Mouse (Mus musculus): ENCODE measurements at regions not wholly inside any gene's neighbourhood (a gene's known extent, or its start where the extent isn't known, plus 50 kb on each side); places are given as distances from the start of the nearest gene placed in this dataset.

GRCm38 (mm10) chr7:36091132-36091531 lies 288.3 kb upstream of the Zfp507 start:
- Histone ChIP-seq H3K27me3 (no peaks in the 10 kb centered on the region), H3K4me1 (replicated peaks) (peaks cover 10% of the 10 kb centered on the region), H3K4me3 (no peak overlapping the region), H3K27ac (no peak overlapping the region), H3K36me3 (no peaks in the 10 kb centered on the region), H3K9ac (no peak overlapping the region), H3K4me2 (no peak overlapping the region), H3K9me3 (replicated peaks) (no peaks in the 10 kb centered on the region)
- ATAC-seq (replicated peaks; ENCODE audit: insufficient number of reproducible peaks, insufficient read depth, low FRiP score, low read depth), result no peak
- 69% methylated on average over 9 of the region's 9 CpGs for WGBS

GRCm38 (mm10) chr7:36090291-36091123 lies 287.7 kb upstream of the Zfp507 start:
- peak overlapping the region; percentile 5 for H3K4me3 ChIP-seq
- peaks cover 10% of the 10 kb centered on the region for H3K4me1 ChIP-seq (replicated peaks)
- ATAC-seq (replicated peaks; ENCODE audit: insufficient number of reproducible peaks, insufficient read depth, low FRiP score, low read depth), result no peak
- no peaks in the 10 kb centered on the region for H3K9me3 ChIP-seq (replicated peaks)
- no peak overlapping the region for H3K27ac ChIP-seq
- H3K36me3 ChIP-seq, result no peaks in the 10 kb centered on the region
- 14% methylated on average over 22 of the region's 22 CpGs for WGBS
- H3K27me3 ChIP-seq, result no peaks in the 10 kb centered on the region
- no peak overlapping the region for H3K9ac ChIP-seq
- peak overlapping the region; percentile 52 for H3K4me2 ChIP-seq

GRCm38 (mm10) chr7:36087598-36087997 lies 284.8 kb upstream of the Zfp507 start:
- H3K36me3 ChIP-seq, result no peaks in the 10 kb centered on the region
- no peaks in the 10 kb centered on the region for H3K27me3 ChIP-seq
- H3K27ac ChIP-seq, result no peak overlapping the region
- no peaks in the 10 kb centered on the region for H3K9me3 ChIP-seq (replicated peaks)
- no peak overlapping the region for H3K4me2 ChIP-seq
- peaks cover 10% of the 10 kb centered on the region for H3K4me1 ChIP-seq (replicated peaks)
- ATAC-seq (replicated peaks; ENCODE audit: insufficient number of reproducible peaks, insufficient read depth, low FRiP score, low read depth), result no peak
- 89% methylated on average over 6 of the region's 6 CpGs for WGBS
- no peak overlapping the region for H3K9ac ChIP-seq
- no peak overlapping the region for H3K4me3 ChIP-seq

GRCm38 (mm10) chr7:36078666-36079065 lies 275.9 kb upstream of the Zfp507 start:
- H3K27ac ChIP-seq, result no peak overlapping the region
- H3K9ac ChIP-seq, result no peak overlapping the region
- H3K36me3 ChIP-seq, result no peaks in the 10 kb centered on the region
- H3K4me2 ChIP-seq, result no peak overlapping the region
- H3K4me1 ChIP-seq (replicated peaks), result peaks cover 7% of the 10 kb centered on the region
- no peak overlapping the region for H3K4me3 ChIP-seq
- no peak for ATAC-seq (replicated peaks; ENCODE audit: insufficient number of reproducible peaks, insufficient read depth, low FRiP score, low read depth)
- 47% methylated on average over 4 of the region's 6 CpGs for WGBS
- no peaks in the 10 kb centered on the region for H3K27me3 ChIP-seq
- H3K9me3 ChIP-seq (replicated peaks), result no peaks in the 10 kb centered on the region

- H3K36me3 ChIP-seq, result no peaks in the 10 kb centered on the region
- no peak for ATAC-seq (replicated peaks; ENCODE audit: insufficient number of reproducible peaks, insufficient read depth, low FRiP score, low read depth)
- no peak overlapping the region for H3K9ac ChIP-seq
- H3K4me2 ChIP-seq, result no peak overlapping the region
- no peaks in the 10 kb centered on the region for H3K9me3 ChIP-seq (replicated peaks)
- peaks cover 7% of the 10 kb centered on the region for H3K4me1 ChIP-seq (replicated peaks)
- no peaks in the 10 kb centered on the region for H3K27me3 ChIP-seq
- H3K4me3 ChIP-seq, result no peak overlapping the region
- H3K27ac ChIP-seq, result no peak overlapping the region
- WGBS, result 68% methylated on average over 11 of the region's 11 CpGs
Measured at GRCm38 (mm10) chr7:36078089-36078654, 275.4 kb upstream of the Zfp507 start.

GRCm38 (mm10) chr7:36077271-36077670 lies 274.5 kb upstream of the Zfp507 start:
- peaks cover 1% of the 10 kb centered on the region; the same call in 1 of the 2 replicates for H3K27me3 ChIP-seq
- H3K4me1 ChIP-seq (replicated peaks), result peaks cover 7% of the 10 kb centered on the region
- no peak overlapping the region for H3K27ac ChIP-seq
- H3K4me3 ChIP-seq, result no peak overlapping the region
- ATAC-seq (replicated peaks; ENCODE audit: insufficient number of reproducible peaks, insufficient read depth, low FRiP score, low read depth), result no peak
- 44% methylated on average over 2 of the region's 2 CpGs for WGBS
- no peaks in the 10 kb centered on the region for H3K9me3 ChIP-seq (replicated peaks)
- H3K4me2 ChIP-seq, result no peak overlapping the region
- no peak overlapping the region for H3K9ac ChIP-seq
- no peaks in the 10 kb centered on the region for H3K36me3 ChIP-seq

- H3K27ac ChIP-seq, result no peak overlapping the region
Measured at GRCm38 (mm10) chr7:36076021-36076441, 273.2 kb upstream of the Zfp507 start.

GRCm38 (mm10) chr7:36071774-36072173 lies 269.0 kb upstream of the Zfp507 start:
- Histone ChIP-seq H3K27ac (no peak overlapping the region), H3K4me1 (replicated peaks) (peaks cover 12% of the 10 kb centered on the region), H3K36me3 (no peaks in the 10 kb centered on the region), H3K9ac (no peak overlapping the region), H3K27me3 (peaks cover 4% of the 10 kb centered on the region; the same call in 1 of the 2 replicates), H3K4me2 (peak overlapping the region; percentile 57), H3K4me3 (peak overlapping the region; percentile 36), H3K9me3 (replicated peaks) (no peaks in the 10 kb centered on the region)
- ATAC-seq (replicated peaks; ENCODE audit: insufficient number of reproducible peaks, insufficient read depth, low FRiP score, low read depth), result no peak
- WGBS, result 7% methylated on average over 13 of the region's 13 CpGs

More at GRCm38 (mm10) chr7:36076021-36076441, 273.2 kb upstream of the Zfp507 start:
- peaks cover 4% of the 10 kb centered on the region; the same call in 1 of the 2 replicates for H3K27me3 ChIP-seq
- WGBS, result 9% methylated on average over 11 of the region's 11 CpGs
- no peaks in the 10 kb centered on the region for H3K36me3 ChIP-seq
- peaks cover 12% of the 10 kb centered on the region for H3K4me1 ChIP-seq (replicated peaks)
- ATAC-seq (replicated peaks; ENCODE audit: insufficient number of reproducible peaks, insufficient read depth, low FRiP score, low read depth), result no peak
- H3K9me3 ChIP-seq (replicated peaks), result no peaks in the 10 kb centered on the region
- H3K4me3 ChIP-seq, result 0 out of 2 replicates have a peak overlapping the region, but pooled peaks have one; percentile 19
- H3K4me2 ChIP-seq, result peak overlapping the region; percentile 49
- H3K9ac ChIP-seq, result no peak overlapping the region; the same call in 1 of the 2 replicates

- H3K4me1 ChIP-seq (replicated peaks), result 0 out of 2 replicates have a peak, but pooled peaks cover 2% of the 10 kb centered on the region
- no peaks in the 10 kb centered on the region for H3K27me3 ChIP-seq
- no peaks in the 10 kb centered on the region for H3K9me3 ChIP-seq (replicated peaks)
- H3K27ac ChIP-seq, result no peak overlapping the region
- H3K9ac ChIP-seq, result no peak overlapping the region
- no peak for ATAC-seq (replicated peaks; ENCODE audit: insufficient number of reproducible peaks, insufficient read depth, low FRiP score, low read depth)
- H3K36me3 ChIP-seq, result no peaks in the 10 kb centered on the region
- no peak overlapping the region for H3K4me2 ChIP-seq
- WGBS, result 65% methylated on average over 3 of the region's 3 CpGs
- no peak overlapping the region for H3K4me3 ChIP-seq
Measured at GRCm38 (mm10) chr7:36066725-36067124, 263.9 kb upstream of the Zfp507 start.

GRCm38 (mm10) chr7:36061679-36062078 lies 258.9 kb upstream of the Zfp507 start:
- no peak overlapping the region for H3K9ac ChIP-seq
- no peaks in the 10 kb centered on the region for H3K27me3 ChIP-seq
- H3K4me3 ChIP-seq, result no peak overlapping the region
- H3K36me3 ChIP-seq, result no peaks in the 10 kb centered on the region
- no peaks in the 10 kb centered on the region for H3K4me1 ChIP-seq (replicated peaks)
- H3K9me3 ChIP-seq (replicated peaks), result no peaks in the 10 kb centered on the region
- no peak overlapping the region for H3K4me2 ChIP-seq
- WGBS, result 82% methylated on average over 4 of the region's 4 CpGs
- no peak for ATAC-seq (replicated peaks; ENCODE audit: insufficient number of reproducible peaks, insufficient read depth, low FRiP score, low read depth)
- H3K27ac ChIP-seq, result no peak overlapping the region

GRCm38 (mm10) chr7:36060426-36060825 lies 257.6 kb upstream of the Zfp507 start:
- no peak overlapping the region for H3K4me2 ChIP-seq
- WGBS, result 63% methylated on average over 4 of the region's 4 CpGs
- H3K9ac ChIP-seq, result no peak overlapping the region
- H3K4me1 ChIP-seq (replicated peaks), result no peaks in the 10 kb centered on the region
- H3K27me3 ChIP-seq, result no peaks in the 10 kb centered on the region
- no peak for ATAC-seq (replicated peaks; ENCODE audit: insufficient number of reproducible peaks, insufficient read depth, low FRiP score, low read depth)
- no peak overlapping the region for H3K4me3 ChIP-seq
- no peaks in the 10 kb centered on the region for H3K36me3 ChIP-seq
- no peak overlapping the region for H3K27ac ChIP-seq
- no peaks in the 10 kb centered on the region for H3K9me3 ChIP-seq (replicated peaks)
